Mouse (Mus musculus): ENCODE measurements around the gene Fam240b. TPM values are rescaled to one million over a fixed set of nuclear protein-coding genes. Genes with fewer than 3 reads are reported as not detected.

Gene Fam240b
- polyA plus RNA-seq, 1 experiment = not detected

DNA sequence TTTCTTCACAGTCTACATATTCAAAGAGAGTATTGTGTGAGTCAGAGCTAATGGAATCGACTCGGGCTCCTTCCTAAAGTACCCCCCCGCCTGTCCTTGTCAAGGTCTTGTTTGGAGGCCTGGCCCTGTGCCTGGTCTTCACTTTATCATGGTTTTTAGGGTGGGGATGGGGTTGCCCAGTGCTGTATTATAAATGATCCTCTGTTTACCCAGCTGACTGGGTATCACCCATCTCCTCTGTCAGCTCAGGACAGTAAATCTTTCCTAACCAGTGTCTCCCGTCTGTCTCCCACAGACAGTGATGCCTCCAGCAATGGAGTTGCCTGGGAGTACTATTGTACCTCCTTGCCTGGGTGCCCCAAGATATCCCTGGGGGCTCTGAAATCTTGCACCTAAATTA lies 19.6 kb downstream of the Fam240b start:
- H3K27me3 ChIP-seq (ENCODE audit: control insufficient read depth, insufficient read depth, insufficient read length) = no peaks in the 10 kb centered on the region
- no peaks in the 10 kb centered on the region for H3K79me2 ChIP-seq (ENCODE audit: control insufficient read depth, insufficient read depth)
- H3K4me2 ChIP-seq (ENCODE audit: low read depth) = no peak overlapping the region
- no peak overlapping the region for H3ac ChIP-seq (ENCODE audit: control insufficient read depth, insufficient read length)
- H3K36me3 ChIP-seq (ENCODE audit: control insufficient read depth, insufficient read depth) = no peaks in the 10 kb centered on the region
- no peak for TF ChIP-seq MYOG (IDR thresholded peaks at IDR 0.05; ENCODE audit: control insufficient read depth in 1 of 3, insufficient read depth in 1 of 3, insufficient read length in 2 of 3, low read depth in 2 of 3)
- TF ChIP-seq POLR2AphosphoS2 (IDR thresholded peaks at IDR 0.05; ENCODE audit: insufficient read length, low read depth) = no peak
- no peak for TF ChIP-seq SRF (IDR thresholded peaks at IDR 0.05; ENCODE audit: control insufficient read depth, insufficient read length, low read depth)
- TF ChIP-seq MAX (IDR thresholded peaks at IDR 0.05; ENCODE audit: low read depth) = no peak
- TF ChIP-seq TCF12 (IDR thresholded peaks at IDR 0.05; ENCODE audit: insufficient read depth, poor library complexity, severe bottlenecking) = no peak
- TF ChIP-seq MYOD1 (IDR thresholded peaks at IDR 0.05; ENCODE audit: control insufficient read depth in 1 of 3, insufficient read length in 2 of 3, low read depth in 2 of 3) = no peak
- TF ChIP-seq TCF3 (IDR thresholded peaks at IDR 0.05; ENCODE audit: insufficient read length, low read depth) = no peak
- no peak for TF ChIP-seq POLR2A (IDR thresholded peaks at IDR 0.05; ENCODE audit: insufficient read length, low read depth)
- TF ChIP-seq E2F4 (IDR thresholded peaks at IDR 0.05; ENCODE audit: insufficient read depth) = no peak
- no peak for TF ChIP-seq CEBPB (IDR thresholded peaks at IDR 0.05; ENCODE audit: insufficient read depth, poor library complexity, severe bottlenecking)
- TF ChIP-seq USF1 (IDR thresholded peaks at IDR 0.05; ENCODE audit: low read depth) = no peak
- TF ChIP-seq REST (IDR thresholded peaks at IDR 0.05; ENCODE audit: insufficient read depth, insufficient read length) = no peak
- no peak overlapping the region for H3K4me3 ChIP-seq

DNA sequence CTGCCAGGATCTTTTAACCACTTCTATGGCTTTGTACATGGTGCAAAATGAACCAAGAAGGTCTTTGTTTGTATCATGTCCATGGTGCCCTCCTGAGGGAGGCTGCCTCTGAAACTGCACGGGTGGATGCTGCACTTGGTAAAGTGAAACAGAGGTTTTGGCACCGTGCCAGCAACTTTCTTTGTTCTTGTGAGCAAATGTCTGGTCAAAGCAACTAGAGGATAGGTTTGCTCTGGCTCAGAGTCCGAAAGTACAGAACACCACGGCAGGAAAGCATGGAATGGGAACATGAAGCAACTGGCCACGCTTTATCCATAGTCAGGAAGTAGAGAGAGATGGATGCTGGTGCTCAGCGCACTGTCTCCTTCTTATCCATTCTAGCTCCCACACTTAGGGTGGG lies 29.7 kb downstream of the Fam240b start:
- H3K27me3 ChIP-seq (ENCODE audit: control insufficient read depth, insufficient read depth, insufficient read length) = no peaks in the 10 kb centered on the region
- no peaks in the 10 kb centered on the region for H3K36me3 ChIP-seq (ENCODE audit: control insufficient read depth, insufficient read depth)
- H3K4me2 ChIP-seq (ENCODE audit: low read depth) = no peak overlapping the region
- no peaks in the 10 kb centered on the region for H3K79me2 ChIP-seq (ENCODE audit: control insufficient read depth, insufficient read depth)
- no peak for TF ChIP-seq POLR2A (IDR thresholded peaks at IDR 0.05; ENCODE audit: insufficient read length, low read depth)
- TF ChIP-seq REST (IDR thresholded peaks at IDR 0.05; ENCODE audit: insufficient read depth, insufficient read length) = no peak
- no peak for TF ChIP-seq SRF (IDR thresholded peaks at IDR 0.05; ENCODE audit: control insufficient read depth, insufficient read length, low read depth)
- TF ChIP-seq CEBPB (IDR thresholded peaks at IDR 0.05; ENCODE audit: insufficient read depth, poor library complexity, severe bottlenecking) = no peak
- TF ChIP-seq MYOD1 (IDR thresholded peaks at IDR 0.05; ENCODE audit: control insufficient read depth in 1 of 3, insufficient read length in 2 of 3, low read depth in 2 of 3) = no peak
- TF ChIP-seq E2F4 (IDR thresholded peaks at IDR 0.05; ENCODE audit: insufficient read depth) = no peak
- TF ChIP-seq TCF3 (IDR thresholded peaks at IDR 0.05; ENCODE audit: insufficient read length, low read depth) = no peak
- no peak for TF ChIP-seq USF1 (IDR thresholded peaks at IDR 0.05; ENCODE audit: low read depth)
- no peak for TF ChIP-seq MAX (IDR thresholded peaks at IDR 0.05; ENCODE audit: low read depth)
- no peak for TF ChIP-seq MYOG (IDR thresholded peaks at IDR 0.05; ENCODE audit: control insufficient read depth in 1 of 3, insufficient read depth in 1 of 3, insufficient read length in 2 of 3, low read depth in 2 of 3)
- TF ChIP-seq POLR2AphosphoS2 (IDR thresholded peaks at IDR 0.05; ENCODE audit: insufficient read length, low read depth) = no peak
- TF ChIP-seq TCF12 (IDR thresholded peaks at IDR 0.05; ENCODE audit: insufficient read depth, poor library complexity, severe bottlenecking) = no peak
- H3ac ChIP-seq (ENCODE audit: control insufficient read depth, insufficient read length) = no peak overlapping the region
- H3K4me3 ChIP-seq = no peak overlapping the region

- Histone ChIP-seq H3K36me3 (ENCODE audit: control insufficient read depth, insufficient read depth) (no peaks in the 10 kb centered on the region), H3K4me3 (no peak overlapping the region), H3ac (ENCODE audit: control insufficient read depth, insufficient read length) (no peak overlapping the region), H3K4me2 (ENCODE audit: low read depth) (no peak overlapping the region), H3K27me3 (ENCODE audit: control insufficient read depth, insufficient read depth, insufficient read length) (no peaks in the 10 kb centered on the region), H3K79me2 (ENCODE audit: control insufficient read depth, insufficient read depth) (no peaks in the 10 kb centered on the region)
- TF ChIP-seq REST (IDR thresholded peaks at IDR 0.05; ENCODE audit: insufficient read depth, insufficient read length) (no peak), SRF (IDR thresholded peaks at IDR 0.05; ENCODE audit: control insufficient read depth, insufficient read length, low read depth) (no peak), POLR2A (IDR thresholded peaks at IDR 0.05; ENCODE audit: insufficient read length, low read depth) (no peak), CEBPB (IDR thresholded peaks at IDR 0.05; ENCODE audit: insufficient read depth, poor library complexity, severe bottlenecking) (no peak), TCF3 (IDR thresholded peaks at IDR 0.05; ENCODE audit: insufficient read length, low read depth) (no peak), E2F4 (IDR thresholded peaks at IDR 0.05; ENCODE audit: insufficient read depth) (no peak), MAX (IDR thresholded peaks at IDR 0.05; ENCODE audit: low read depth) (no peak), TCF12 (IDR thresholded peaks at IDR 0.05; ENCODE audit: insufficient read depth, poor library complexity, severe bottlenecking) (no peak), POLR2AphosphoS2 (IDR thresholded peaks at IDR 0.05; ENCODE audit: insufficient read length, low read depth) (no peak), USF1 (IDR thresholded peaks at IDR 0.05; ENCODE audit: low read depth) (no peak), MYOD1 (IDR thresholded peaks at IDR 0.05; ENCODE audit: control insufficient read depth in 1 of 3, insufficient read length in 2 of 3, low read depth in 2 of 3) (no peak), MYOG (IDR thresholded peaks at IDR 0.05; ENCODE audit: control insufficient read depth in 1 of 3, insufficient read depth in 1 of 3, insufficient read length in 2 of 3, low read depth in 2 of 3) (no peak)
Measured at GRCm38 (mm10) chr13:64465166-64465565, 32.4 kb downstream of the Fam240b start.

GRCm38 (mm10) chr13:64462581-64462980 lies 35.0 kb downstream of the Fam240b start:
- Histone ChIP-seq H3K27me3 (ENCODE audit: control insufficient read depth, insufficient read depth, insufficient read length) (no peaks in the 10 kb centered on the region), H3K4me3 (no peak overlapping the region), H3ac (ENCODE audit: control insufficient read depth, insufficient read length) (no peak overlapping the region), H3K36me3 (ENCODE audit: control insufficient read depth, insufficient read depth) (no peaks in the 10 kb centered on the region), H3K4me2 (ENCODE audit: low read depth) (no peak overlapping the region), H3K79me2 (ENCODE audit: control insufficient read depth, insufficient read depth) (no peaks in the 10 kb centered on the region)
- no peak for TF ChIP-seq POLR2AphosphoS2 (IDR thresholded peaks at IDR 0.05; ENCODE audit: insufficient read length, low read depth)
- TF ChIP-seq SRF (IDR thresholded peaks at IDR 0.05; ENCODE audit: control insufficient read depth, insufficient read length, low read depth) = no peak
- TF ChIP-seq TCF12 (IDR thresholded peaks at IDR 0.05; ENCODE audit: insufficient read depth, poor library complexity, severe bottlenecking) = no peak
- no peak for TF ChIP-seq CEBPB (IDR thresholded peaks at IDR 0.05; ENCODE audit: insufficient read depth, poor library complexity, severe bottlenecking)
- TF ChIP-seq MYOD1 (IDR thresholded peaks at IDR 0.05; ENCODE audit: control insufficient read depth in 1 of 3, insufficient read length in 2 of 3, low read depth in 2 of 3) = no peak
- no peak for TF ChIP-seq POLR2A (IDR thresholded peaks at IDR 0.05; ENCODE audit: insufficient read length, low read depth)
- no peak for TF ChIP-seq REST (IDR thresholded peaks at IDR 0.05; ENCODE audit: insufficient read depth, insufficient read length)
- TF ChIP-seq MAX (IDR thresholded peaks at IDR 0.05; ENCODE audit: low read depth) = no peak
- TF ChIP-seq MYOG (IDR thresholded peaks at IDR 0.05; ENCODE audit: control insufficient read depth in 1 of 3, insufficient read depth in 1 of 3, insufficient read length in 2 of 3, low read depth in 2 of 3) = no peak
- TF ChIP-seq E2F4 (IDR thresholded peaks at IDR 0.05; ENCODE audit: insufficient read depth) = no peak
- TF ChIP-seq TCF3 (IDR thresholded peaks at IDR 0.05; ENCODE audit: insufficient read length, low read depth) = no peak
- TF ChIP-seq USF1 (IDR thresholded peaks at IDR 0.05; ENCODE audit: low read depth) = no peak
